Mouse (Mus musculus): ENCODE data around the gene Prickle1. TPM values are rescaled to one million over a fixed set of nuclear protein-coding genes. Genes with fewer than 3 reads are reported as not detected.

Gene Prickle1
- polyA plus RNA-seq, 1 experiment = not detected

DNA sequence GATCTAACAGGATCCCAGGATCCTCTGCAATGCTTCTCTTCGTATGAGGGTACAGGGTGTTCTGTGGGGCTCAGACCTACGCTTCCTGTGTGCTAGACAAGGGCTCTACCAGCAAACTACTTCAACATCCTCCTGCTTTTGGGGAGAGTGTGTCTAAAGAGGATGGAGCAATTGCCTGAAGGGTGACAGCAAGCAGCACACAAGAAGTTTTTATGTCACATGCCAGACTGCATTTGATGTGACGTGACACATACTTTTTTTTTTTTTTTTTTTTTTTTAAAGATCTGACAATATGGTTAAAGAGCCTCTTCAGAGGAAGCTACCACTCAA lies 65.0 kb downstream of the Prickle1 start:
- no peak for TF ChIP-seq GATA1 (IDR thresholded peaks at IDR 0.05; ENCODE audit: low read length)

DNA sequence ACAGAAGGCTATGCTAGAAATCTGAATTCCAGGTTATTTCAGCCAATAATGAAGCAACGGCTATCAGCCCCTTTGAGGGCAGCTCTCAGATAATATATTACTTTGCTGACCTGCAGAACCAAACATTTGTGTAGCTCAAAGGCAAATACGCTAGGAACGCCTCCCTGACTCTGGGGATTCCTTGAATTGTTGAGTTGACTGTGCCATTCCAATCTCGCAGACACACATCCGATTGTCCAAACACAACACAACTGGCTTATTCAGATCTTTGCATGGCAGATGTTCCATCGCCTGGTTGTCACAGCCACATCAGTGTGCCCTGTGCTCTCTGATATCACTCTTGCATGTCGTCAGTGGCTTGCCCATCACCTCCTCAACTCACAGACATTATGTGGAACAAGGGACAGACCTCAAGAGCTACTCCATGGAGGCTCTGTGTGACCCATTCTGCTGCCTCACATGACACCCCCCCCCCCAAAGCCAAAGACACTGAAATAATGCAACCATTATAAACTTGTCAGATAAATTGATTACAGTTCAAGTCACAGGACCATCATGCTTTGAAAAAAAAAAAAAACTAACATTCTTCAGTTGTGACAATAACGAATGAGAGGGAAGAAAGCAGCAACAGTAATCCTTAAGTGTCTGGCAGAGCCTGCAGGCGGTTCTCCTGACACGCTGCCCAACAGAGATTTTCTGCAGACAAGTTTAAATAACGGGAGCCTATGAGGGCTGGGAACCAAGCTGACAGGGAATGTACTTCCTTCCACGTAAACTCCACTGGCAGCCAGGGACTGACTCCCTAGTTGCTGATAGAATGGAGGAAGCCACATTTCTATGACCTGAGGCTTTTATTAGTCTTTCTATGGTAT lies 65.6 kb downstream of the Prickle1 start:
- TF ChIP-seq GATA1 (IDR thresholded peaks at IDR 0.05; ENCODE audit: low read length) = no peak

DNA sequence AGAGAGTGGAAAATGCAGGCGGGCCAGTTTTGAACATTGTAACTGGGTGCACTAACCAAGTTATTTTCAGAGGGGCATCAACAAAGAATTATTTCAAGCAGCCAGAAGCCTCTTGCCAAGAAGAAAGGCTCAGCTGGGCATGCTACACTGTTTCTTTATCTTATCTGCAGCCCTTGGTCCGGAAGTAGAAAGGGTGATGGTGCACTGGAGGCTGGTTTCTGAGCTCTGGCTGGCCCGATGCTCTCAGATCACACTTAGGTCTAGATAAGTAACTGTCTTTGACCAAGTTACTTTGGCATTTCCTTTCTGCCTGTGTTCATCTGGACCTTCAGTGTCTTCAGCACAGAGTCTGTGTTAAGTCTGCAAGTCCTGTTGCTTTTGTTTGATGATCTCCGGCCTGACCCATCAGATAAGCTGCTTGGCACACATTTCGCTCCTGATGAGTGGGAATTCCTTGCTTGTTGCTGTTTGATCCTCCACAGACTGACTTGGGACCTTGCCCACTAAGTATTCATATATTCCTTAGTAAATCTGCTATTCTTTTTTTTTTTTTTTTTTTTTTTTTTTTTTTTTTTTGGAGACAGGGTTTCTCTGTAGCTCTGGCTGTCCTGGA lies 70.3 kb downstream of the Prickle1 start:
- TF ChIP-seq GATA1 (IDR thresholded peaks at IDR 0.05; ENCODE audit: low read length) = peak; percentile 75

DNA sequence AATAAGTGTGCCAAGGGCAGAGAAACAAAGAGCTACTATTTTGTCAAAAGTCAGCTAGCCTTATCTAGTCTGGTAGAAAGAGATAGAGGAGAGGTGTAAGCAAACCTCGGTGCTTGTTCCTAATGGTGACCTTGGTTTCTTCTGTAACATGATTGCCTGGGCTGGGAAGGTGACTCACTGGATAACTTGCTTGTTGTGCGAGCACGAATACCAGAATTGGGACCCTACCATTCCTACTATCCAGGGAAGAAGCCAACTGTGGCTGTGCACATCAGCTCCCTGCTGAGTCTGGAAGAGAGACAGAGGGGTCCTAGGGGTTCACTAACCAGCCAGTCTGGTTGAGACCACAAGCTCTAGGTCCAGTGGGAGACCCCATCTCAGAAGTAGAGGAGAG lies 73.9 kb downstream of the Prickle1 start:
- TF ChIP-seq GATA1 (IDR thresholded peaks at IDR 0.05; ENCODE audit: low read length) = no peak

DNA sequence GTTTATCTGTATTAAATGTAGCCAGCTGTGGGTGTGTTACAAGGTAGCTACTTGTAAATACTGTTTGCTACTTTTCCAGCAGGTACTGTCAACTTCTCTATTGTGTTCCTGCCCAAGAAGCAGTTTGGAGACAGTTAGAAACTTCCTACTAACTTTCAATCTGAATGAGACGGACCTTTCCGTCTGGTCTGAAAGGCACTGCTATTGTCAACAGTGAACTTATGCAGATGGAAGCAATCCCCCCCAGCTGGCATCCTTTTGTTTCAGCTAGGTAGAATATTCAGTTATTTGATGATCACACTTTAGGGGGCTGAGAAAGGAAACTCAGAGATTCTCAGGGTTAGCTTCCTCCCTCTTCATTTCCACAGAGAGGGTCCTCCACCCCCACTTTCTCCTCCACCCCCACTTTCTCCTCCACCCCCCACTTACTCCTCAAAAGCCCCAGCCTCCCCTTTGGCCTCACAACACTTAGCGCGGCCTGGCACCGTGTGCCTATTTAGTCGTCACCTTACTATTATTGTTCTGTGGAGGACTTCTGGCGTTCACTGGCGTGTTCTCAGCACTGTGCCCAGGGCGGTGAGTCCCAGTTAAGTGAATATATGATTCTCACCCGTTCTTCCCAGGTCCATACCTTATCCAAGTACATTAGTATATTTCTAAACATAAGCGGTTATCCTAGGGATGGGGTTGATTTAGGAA lies 74.5 kb downstream of the Prickle1 start:
- TF ChIP-seq GATA1 (IDR thresholded peaks at IDR 0.05; ENCODE audit: low read length) = no peak

DNA sequence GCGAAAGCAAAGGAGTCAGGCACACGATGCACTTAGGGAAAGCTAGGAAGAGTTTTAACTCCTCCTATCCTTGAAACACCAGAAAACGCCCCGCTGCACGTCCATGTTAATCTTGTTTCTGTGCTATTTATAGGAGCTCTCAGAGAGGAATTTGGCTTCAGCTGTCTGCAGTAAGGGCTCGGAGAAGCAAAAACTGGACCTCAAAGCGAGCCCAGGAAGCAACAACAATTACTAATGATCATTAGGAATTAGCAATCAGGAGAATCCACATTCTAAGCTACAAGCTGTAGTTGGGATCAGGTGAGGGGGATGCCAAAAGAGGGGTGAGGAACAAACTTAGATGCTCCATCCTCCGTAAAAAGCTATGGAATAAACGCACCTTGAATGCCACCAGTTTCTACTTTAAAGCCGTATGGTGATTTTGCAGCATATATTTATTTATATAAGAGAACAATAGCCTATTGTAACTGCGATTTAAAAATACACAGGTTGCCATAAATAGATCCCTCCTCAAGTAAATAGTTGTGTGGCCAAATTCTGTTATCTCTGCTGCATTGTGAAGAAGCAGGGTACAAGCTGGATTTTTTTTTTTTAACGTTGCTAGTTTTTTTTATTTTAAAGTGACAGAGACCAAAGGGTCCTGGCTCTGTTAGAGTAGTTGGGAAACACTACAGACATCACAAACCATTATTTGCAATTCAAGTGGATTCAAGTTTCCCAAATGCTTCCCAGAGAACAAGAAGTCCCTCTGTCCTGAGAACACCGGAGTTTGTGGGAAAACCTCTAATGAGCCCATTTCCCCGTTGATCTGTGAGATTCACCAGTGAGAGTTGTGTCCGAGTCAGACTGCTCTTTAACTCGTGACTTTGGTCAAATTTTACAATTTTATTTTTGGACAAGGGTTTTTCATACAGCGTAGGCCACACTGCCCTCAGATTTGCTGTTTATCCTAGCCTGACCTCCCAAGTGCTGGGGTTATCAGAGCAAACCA lies 75.6 kb downstream of the Prickle1 start:
- no peak for TF ChIP-seq GATA1 (IDR thresholded peaks at IDR 0.05; ENCODE audit: low read length)

DNA sequence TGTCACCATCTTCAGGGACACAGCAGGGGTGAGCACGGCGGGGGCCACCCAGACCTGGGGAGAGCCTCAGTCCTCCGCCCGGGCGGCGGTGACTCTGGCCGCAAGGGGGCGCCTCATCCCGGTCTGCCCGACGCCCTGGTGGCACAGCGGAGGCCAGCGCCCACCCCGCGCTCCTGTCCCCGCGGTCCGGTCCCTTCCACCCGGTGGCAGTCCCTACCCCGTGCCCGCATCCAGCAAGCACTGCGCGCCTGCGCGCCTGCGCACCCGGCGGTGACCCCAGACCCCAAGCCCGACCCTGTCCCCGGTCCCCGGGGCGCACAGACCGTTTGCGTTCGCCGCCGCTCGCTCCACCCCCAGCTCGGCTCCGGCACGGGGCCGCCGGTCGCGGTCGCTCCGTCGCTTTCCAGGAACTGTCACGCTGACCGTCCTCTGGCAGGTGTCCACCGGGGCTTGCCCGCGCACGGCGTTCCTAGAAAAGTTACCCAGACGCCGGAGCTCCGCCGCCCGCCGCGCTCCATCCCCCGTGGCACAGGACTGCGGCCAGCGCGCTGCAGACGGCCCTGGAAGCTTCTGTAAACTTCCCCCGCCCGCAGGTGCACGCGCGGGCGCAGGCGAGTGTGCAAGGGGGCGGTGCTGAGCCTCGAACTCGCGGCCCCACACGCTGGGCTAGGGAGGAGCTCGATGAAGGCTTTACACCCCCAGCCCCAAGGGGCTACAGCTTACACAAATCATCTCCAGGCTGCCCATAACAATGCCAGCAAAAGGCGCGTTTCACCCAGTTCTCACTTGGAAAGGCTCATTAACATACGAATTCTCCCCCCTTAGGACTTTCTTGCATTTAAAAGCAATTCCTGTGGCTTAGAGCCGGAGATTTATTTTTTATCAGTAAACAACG lies 76.5 kb downstream of the Prickle1 start:
- no peak for TF ChIP-seq GATA1 (IDR thresholded peaks at IDR 0.05; ENCODE audit: low read length)

DNA sequence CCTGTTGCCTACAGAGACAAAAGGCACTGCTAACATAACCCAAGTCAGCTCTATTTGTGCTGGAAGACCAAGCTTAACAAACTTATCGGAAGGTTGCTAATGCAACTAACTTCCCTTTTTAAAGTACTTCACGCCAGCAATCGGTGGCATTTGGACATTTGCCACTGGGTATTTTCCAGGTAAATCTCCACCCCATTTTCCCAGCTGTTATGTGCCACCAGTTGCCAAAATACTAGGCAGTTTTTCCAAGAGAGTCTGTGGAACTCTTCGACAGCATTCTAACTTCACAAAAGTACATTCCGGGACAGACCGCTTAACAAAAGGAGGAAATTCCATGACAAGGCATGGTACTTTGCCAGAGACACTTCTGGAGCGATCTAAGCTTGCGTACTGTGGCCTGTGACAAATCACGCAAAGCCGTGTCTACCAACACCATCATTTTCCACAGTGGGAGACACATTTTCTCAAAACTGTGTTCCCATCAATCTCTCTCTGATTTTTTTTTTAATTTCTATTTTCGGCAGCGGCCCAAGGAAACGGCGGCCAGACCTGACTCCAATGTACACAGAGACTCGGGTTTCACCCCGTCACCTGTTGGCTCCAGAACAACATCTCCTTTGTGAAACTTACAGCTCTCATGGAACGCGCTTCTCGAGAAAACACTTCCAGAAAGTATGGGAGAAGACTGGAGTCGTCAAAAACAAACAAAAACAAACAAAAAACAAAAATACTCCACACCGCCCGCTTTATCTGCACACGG lies 77.4 kb downstream of the Prickle1 start:
- TF ChIP-seq GATA1 (IDR thresholded peaks at IDR 0.05; ENCODE audit: low read length) = no peak

DNA sequence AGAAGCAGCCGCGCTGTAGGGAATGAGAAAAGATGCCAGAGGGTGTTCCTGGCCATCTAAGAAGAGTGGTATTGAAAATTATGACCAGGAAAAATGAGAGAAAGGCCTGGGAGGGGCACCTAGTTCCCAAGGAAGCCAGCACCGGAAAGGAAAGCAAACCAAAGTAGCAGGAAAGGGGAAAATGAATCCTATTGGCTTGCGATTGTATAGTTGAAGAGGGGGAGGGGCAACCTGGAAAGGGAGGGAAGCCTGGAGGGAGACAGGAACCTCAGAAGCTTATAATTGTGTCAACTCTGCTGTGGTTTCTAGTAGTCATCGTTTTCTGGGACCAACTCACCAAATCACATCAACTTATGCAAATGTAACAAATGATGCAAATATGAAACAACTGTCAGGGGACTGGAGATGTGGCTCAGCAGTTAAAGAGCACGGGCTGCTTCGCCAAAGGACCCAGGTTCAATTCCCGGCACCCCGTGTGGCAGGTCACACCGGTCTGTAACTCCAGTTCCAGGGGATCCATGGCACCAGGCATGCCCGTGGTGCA lies 78.6 kb downstream of the Prickle1 start:
- no peak for TF ChIP-seq GATA1 (IDR thresholded peaks at IDR 0.05; ENCODE audit: low read length)

DNA sequence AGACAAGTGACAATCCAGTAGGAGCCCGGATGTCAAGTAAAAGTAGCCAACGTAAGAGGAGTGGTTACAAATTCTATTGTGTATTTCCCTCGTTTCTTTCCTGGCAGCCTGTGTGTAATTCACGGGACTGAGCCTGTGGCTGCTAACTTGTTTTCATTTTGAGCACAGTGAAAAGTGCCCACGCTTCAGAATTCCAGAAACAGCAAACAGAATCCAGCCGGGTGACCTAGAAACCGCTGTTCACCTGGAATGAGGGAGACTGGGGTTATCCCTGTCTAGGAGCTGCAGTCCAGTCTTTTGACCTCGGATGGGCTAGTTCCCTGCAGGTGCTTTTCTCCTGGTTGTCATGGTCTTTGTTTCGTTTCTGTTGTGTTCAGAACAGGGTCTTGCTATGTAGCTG lies 80.4 kb downstream of the Prickle1 start:
- no peak for TF ChIP-seq GATA1 (IDR thresholded peaks at IDR 0.05; ENCODE audit: low read length)

DNA sequence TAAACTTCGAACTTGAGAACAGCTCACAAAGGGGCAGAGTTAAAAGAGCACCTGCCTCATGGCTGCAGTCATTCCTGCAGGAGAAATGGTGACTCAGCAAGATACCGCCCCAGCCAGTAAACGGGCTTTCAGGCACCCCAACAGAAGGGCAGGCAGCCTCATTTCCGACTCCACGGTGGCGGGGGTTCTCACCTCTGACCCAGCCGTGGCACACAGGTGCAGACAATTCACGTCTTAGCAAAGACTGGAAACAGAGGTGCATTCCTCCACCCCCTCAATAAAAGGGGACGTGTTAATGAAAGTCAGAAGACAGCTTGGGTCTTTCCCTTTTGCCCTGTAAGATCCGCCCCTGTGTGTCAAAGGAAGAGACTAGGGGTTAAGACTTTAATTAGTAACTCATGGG lies 81.8 kb downstream of the Prickle1 start:
- no peak for TF ChIP-seq GATA1 (IDR thresholded peaks at IDR 0.05; ENCODE audit: low read length)

DNA sequence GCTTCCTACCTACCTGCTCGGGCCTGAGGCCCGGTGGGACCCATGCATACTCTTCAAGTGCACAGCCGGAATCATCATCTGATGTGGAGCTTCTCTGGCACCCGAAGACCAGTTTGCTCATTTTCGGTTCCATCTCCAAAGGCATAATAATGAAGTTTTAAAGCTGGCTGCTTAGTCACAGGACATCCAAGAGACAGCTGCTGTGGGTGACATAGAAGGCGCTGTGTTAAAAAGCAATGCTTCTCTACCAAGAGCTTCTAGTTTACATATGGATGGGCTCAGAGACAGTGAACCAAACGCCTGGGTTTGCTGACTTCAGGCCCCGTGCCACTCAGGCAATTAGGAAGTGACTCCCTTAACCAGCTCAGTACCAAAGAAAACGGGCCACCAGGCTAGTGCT lies 83.3 kb downstream of the Prickle1 start:
- TF ChIP-seq GATA1 (IDR thresholded peaks at IDR 0.05; ENCODE audit: low read length) = no peak

DNA sequence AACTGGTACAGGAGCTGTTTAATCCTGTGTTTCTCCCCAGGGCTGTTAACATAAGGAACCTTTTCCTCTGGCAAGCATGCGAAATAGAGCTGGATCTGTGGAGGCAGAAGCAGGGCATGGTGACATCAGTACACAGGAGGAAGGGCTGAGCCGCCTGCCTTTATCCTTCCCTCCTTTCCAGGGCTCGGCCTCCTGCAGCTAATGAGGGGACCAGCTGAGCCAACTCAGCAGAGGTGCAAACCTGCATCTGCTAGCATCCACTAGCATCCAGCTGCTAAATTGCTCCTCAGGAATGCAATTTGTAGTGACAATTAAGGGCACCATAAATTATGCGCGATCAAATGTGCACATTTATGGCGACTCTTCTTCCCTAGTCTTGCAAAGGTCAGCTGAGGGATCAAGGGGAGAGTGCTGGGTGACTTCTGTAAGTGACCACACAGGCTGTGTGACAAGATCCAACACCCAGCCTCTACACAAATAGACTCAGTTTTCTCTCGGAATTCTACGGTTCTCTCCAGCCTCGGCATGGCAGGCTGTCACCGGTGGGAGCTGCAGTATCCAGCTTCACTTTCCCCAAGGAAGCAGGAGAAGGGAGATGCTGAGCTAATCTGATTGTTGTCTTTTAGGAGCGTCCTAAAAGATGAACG lies 84.9 kb downstream of the Prickle1 start:
- TF ChIP-seq GATA1 (IDR thresholded peaks at IDR 0.05; ENCODE audit: low read length) = no peak

Measured in G1E-ER4 (cell line).